Mouse (Mus musculus): ENCODE data around the gene Bfsp1.

DNA sequence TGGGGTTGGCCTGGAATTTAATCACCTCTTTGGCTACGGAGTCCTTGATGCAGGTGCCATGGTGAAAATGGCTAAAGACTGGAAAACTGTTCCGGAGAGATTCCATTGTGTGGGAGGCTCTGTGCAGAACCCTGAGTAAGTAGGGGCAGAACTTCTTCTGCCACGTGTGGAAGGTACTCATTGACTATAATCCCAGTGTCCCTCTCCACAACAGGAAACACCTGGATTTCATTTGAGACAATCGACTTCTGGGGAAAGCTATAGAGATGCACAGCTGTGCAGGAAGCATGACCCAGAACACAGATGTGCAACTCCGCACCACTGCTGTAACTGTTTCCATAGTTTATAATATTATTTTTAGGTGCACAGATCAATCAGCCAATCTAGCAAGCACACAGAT, 61.9 kb downstream of the Bfsp1 start:
- no peak for TF ChIP-seq CTCF (IDR thresholded peaks at IDR 0.05; ENCODE audit: extremely low read depth, insufficient read length, insufficient replicate concordance, low read depth, low read length)
- no peak for TF ChIP-seq POLR2A (IDR thresholded peaks at IDR 0.05; ENCODE audit: low read depth, low read length)
